Mouse (Mus musculus) gastrocnemius, postnatal 25 days (tissue): ENCODE measurements around the gene Nsg2. TPM values are rescaled to one million over a fixed set of nuclear protein-coding genes. Genes with fewer than 3 reads are reported as not detected.

ENCODE experiments used
- DNase-seq: peaks from one replicate; pipeline ENCODE4 v3.0.0; 2022
- total RNA-seq, 2 experiments: library from RNA; stranded (reverse); gene quantifications; 1 replicate in 1 of 2; 2 replicates in 1 of 2; pipeline ENCODE4 v1.2.3; 2021

The Nsg2 gene
- total RNA-seq, 2 experiments from 2014 or later = 0.26 to 0.35 TPM

- no peak for DNase-seq
Measured at GRCm38 (mm10) chr11:32087376-32087775, 87.1 kb downstream of the Nsg2 start.

- no peak for DNase-seq
Measured at GRCm38 (mm10) chr11:32087779-32088442, 87.6 kb downstream of the Nsg2 start.

GRCm38 (mm10) chr11:32095793-32096192 is 95.5 kb downstream of the Nsg2 start:
- no peak for DNase-seq

- no peak for DNase-seq
Measured at GRCm38 (mm10) chr11:32096346-32096745, 96.1 kb downstream of the Nsg2 start.

- DNase-seq = no peak
Measured at GRCm38 (mm10) chr11:32101059-32101632, 100.9 kb downstream of the Nsg2 start.

GRCm38 (mm10) chr11:32102976-32103375 is 102.7 kb downstream of the Nsg2 start:
- no peak for DNase-seq

GRCm38 (mm10) chr11:32104406-32105116 is 104.3 kb downstream of the Nsg2 start:
- no peak for DNase-seq

GRCm38 (mm10) chr11:32105750-32106646 is 105.7 kb downstream of the Nsg2 start:
- DNase-seq = no peak

- DNase-seq = no peak
Measured at GRCm38 (mm10) chr11:32106647-32106985, 106.4 kb downstream of the Nsg2 start.

- DNase-seq = no peak
Measured at GRCm38 (mm10) chr11:32108441-32108840, 108.2 kb downstream of the Nsg2 start.

Other genes starting within 250 kb of the Nsg2 start
- gene Cpeb4, start 128.3 kb upstream of the Nsg2 start, total RNA-seq = 10 to 100 TPM; 65.3 to 91.5 TPM
- gene 4930524B15Rik, start 34.9 kb upstream of the Nsg2 start, total RNA-seq = not detected
- not detected for gene Il9r, start 199.8 kb downstream of the Nsg2 start, total RNA-seq
- 1 to 10 TPM; 6.7 to 9.1 TPM for gene Snrnp25, start 205.0 kb downstream of the Nsg2 start, total RNA-seq
- gene Rhbdf1, start 221.8 kb downstream of the Nsg2 start, total RNA-seq = 10 to 100 TPM; 22.1 to 25.4 TPM
- gene Mpg, start 226.0 kb downstream of the Nsg2 start, total RNA-seq = 1 to 10 TPM; 6.1 to 6.2 TPM